Mouse (Mus musculus): ENCODE data around the gene Gm20403.
"Not testable (repeated sequence)": the region's sequence is repeated elsewhere in the genome, so short reads cannot be mapped to it uniquely, and the experiment has no call there.

Gm20403 gene

GRCm38 (mm10) chr12:54986052-54986717 is at the start of gene Gm20403:
Gene Gm20403, minus strand, starts transcription at chr12:54986529.
- peak; percentile 81 for DNase-seq

- DNase-seq = no peak
Measured at GRCm38 (mm10) chr12:55027088-55027487, 40.8 kb upstream of the Gm20403 start.

- no peak for DNase-seq
Measured at GRCm38 (mm10) chr12:55023284-55023683, 37.0 kb upstream of the Gm20403 start.

- no peak for DNase-seq
Measured at GRCm38 (mm10) chr12:55019421-55019877, 33.1 kb upstream of the Gm20403 start.

- DNase-seq = no peak
Measured at GRCm38 (mm10) chr12:55017119-55017721, 30.9 kb upstream of the Gm20403 start.

- no peak for DNase-seq
Measured at GRCm38 (mm10) chr12:55016339-55017118, 30.2 kb upstream of the Gm20403 start.

- no peak for DNase-seq
Measured at GRCm38 (mm10) chr12:55015428-55015827, 29.1 kb upstream of the Gm20403 start.

GRCm38 (mm10) chr12:55013626-55014398 is 27.5 kb upstream of the Gm20403 start, which contains the start of gene Baz1a:
Gene Baz1a, minus strand, starts transcription at chr12:55014348.
- peak; percentile 24 for DNase-seq

GRCm38 (mm10) chr12:55013031-55013430 is 26.7 kb upstream of the Gm20403 start:
- no peak for DNase-seq

GRCm38 (mm10) chr12:55007361-55008008 is 21.2 kb upstream of the Gm20403 start:
- DNase-seq = no peak

GRCm38 (mm10) chr12:55006071-55006470 is 19.7 kb upstream of the Gm20403 start:
- DNase-seq = no peak

GRCm38 (mm10) chr12:55004396-55004795 is 18.1 kb upstream of the Gm20403 start:
- no peak for DNase-seq

- DNase-seq = no peak
Measured at GRCm38 (mm10) chr12:55003843-55004242, 17.5 kb upstream of the Gm20403 start.

- DNase-seq = not testable (repeated sequence)
Measured at GRCm38 (mm10) chr12:55002532-55002931, 16.2 kb upstream of the Gm20403 start.

- DNase-seq = peak; percentile 13
Measured at GRCm38 (mm10) chr12:54999016-54999690, 12.8 kb upstream of the Gm20403 start.

- no peak for DNase-seq
Measured at GRCm38 (mm10) chr12:54998411-54998810, 12.1 kb upstream of the Gm20403 start.

- DNase-seq = no peak
Measured at GRCm38 (mm10) chr12:54996979-54997474, 10.7 kb upstream of the Gm20403 start.

GRCm38 (mm10) chr12:54995965-54996364 is 9.6 kb upstream of the Gm20403 start:
- DNase-seq = no peak

GRCm38 (mm10) chr12:54994418-54994817 is 8.1 kb upstream of the Gm20403 start:
- no peak for DNase-seq

GRCm38 (mm10) chr12:54994068-54994386 is 7.7 kb upstream of the Gm20403 start:
- no peak for DNase-seq

- no peak for DNase-seq
Measured at GRCm38 (mm10) chr12:54993246-54994067, 7.1 kb upstream of the Gm20403 start.
